Mouse (Mus musculus): ENCODE data around the gene Ctu1.
A peak's percentile ranks its signal among the peaks of the same experiment; 100 is the strongest.

DNA sequence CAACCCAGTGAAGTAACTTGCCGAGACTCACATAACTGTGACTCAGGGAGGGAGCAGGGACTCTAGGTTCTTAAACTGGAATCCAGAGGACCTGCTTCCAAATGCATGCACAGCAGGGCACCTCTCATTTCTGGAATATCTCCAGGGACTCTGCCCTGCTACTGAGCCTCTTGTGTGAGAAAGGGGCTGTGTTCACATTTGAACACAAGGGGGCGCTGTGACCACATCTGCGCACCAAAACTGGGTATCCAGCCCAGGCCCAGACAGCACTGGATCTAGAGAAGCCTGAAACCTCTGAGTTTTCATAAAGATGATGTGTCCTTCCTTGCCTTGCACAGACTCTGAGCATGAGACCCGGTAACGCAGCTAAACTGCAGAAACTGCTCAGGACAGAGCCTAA lies 9.1 kb downstream of the Ctu1 start:
- TF ChIP-seq CTCF (IDR thresholded peaks at IDR 0.05; ENCODE audit: control insufficient read depth, insufficient read depth, insufficient read length) = peak; percentile 59
- TF ChIP-seq MAX (IDR thresholded peaks at IDR 0.05) = no peak

Measured in C2C12 (cell line).